Mouse (Mus musculus) CH12.LX (cell line): Measurements from ENCODE around the gene Lemd2.

Experiments used
- CTCF ChIP-seq, 2 experiments: IDR thresholded peaks in 1 of 2; conservative IDR thresholded peaks in 1 of 2; 2 replicates each; pipeline ENCODE4 v1.5.1; 2011 to 2012; ENCODE audit warnings: low read depth in 2 of 2, low read length in 2 of 2, improper control_type of control experiment in 1 of 2, inconsistent platforms in 1 of 2, mild to moderate bottlenecking in 1 of 2, moderate library complexity in 1 of 2
- E2F4 ChIP-seq: IDR thresholded peaks from 2 replicates; pipeline ENCODE4 v1.6.1; 2011; ENCODE audit warnings: low read depth, low read length, improper control_type of control experiment; ENCODE audit not compliant: insufficient replicate concordance
- GABPA ChIP-seq: IDR thresholded peaks from 2 replicates; pipeline ENCODE4 v1.6.1; 2012; ENCODE audit warnings: low read depth, low read length, improper control_type of control experiment, inconsistent platforms; ENCODE audit not compliant: insufficient replicate concordance
- HCFC1 ChIP-seq: IDR thresholded peaks from 2 replicates; pipeline ENCODE4 v1.6.1; 2012; ENCODE audit warnings: low read depth, mild to moderate bottlenecking, inconsistent platforms, low read length, improper control_type of control experiment
- JUN ChIP-seq: IDR thresholded peaks from 2 replicates; pipeline ENCODE4 v1.6.1; 2011; ENCODE audit warnings: low read depth, mild to moderate bottlenecking, low read length, improper control_type of control experiment, moderate library complexity; ENCODE audit not compliant: insufficient read depth
- JUND ChIP-seq: conservative IDR thresholded peaks from 2 replicates; pipeline ENCODE4 v1.6.1; 2011; ENCODE audit warnings: low read depth, low read length, improper control_type of control experiment
- MAFK ChIP-seq: IDR thresholded peaks from 2 replicates; pipeline ENCODE4 v1.6.1; 2011; ENCODE audit warnings: low read length, improper control_type of control experiment; ENCODE audit not compliant: insufficient replicate concordance
- MEF2A ChIP-seq: IDR thresholded peaks from 2 replicates; pipeline ENCODE4 v1.6.1; 2014; ENCODE audit warnings: low read depth, mild to moderate bottlenecking, inconsistent platforms, low read length, improper control_type of control experiment, borderline replicate concordance
- POLR2A ChIP-seq: IDR thresholded peaks from 2 replicates; pipeline ENCODE4 v1.6.1; 2011; ENCODE audit warnings: low read depth, mild to moderate bottlenecking, improper control_type of control experiment, low read length
- ZC3H11A ChIP-seq: IDR thresholded peaks from 2 replicates; pipeline ENCODE4 v1.6.1; 2012; ENCODE audit warnings: low read depth, mild to moderate bottlenecking, inconsistent platforms, low read length, improper control_type of control experiment
- ZMIZ1 ChIP-seq: IDR thresholded peaks from 2 replicates; pipeline ENCODE4 v1.6.1; 2012; ENCODE audit warnings: low read depth, mild to moderate bottlenecking, inconsistent platforms, low read length, improper control_type of control experiment

DNA sequence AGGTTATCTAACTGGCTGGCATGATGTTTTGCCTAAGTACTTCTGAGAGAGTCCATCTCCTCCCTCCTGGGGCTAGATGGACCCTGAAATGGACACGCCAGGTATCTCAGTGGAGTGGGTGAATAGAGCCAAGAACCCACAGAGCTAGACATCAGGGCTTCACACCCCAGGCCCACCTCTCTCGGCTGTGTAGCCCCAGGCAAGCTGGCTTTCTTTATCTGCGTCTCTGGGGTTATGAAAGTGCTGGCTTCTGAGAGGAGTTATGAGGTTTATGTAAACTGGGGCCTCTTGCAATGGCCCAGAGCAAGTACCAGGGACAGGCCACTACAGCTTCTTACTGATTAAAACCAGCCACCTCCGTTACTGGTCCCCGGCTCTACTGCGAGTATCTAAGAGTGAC lies 49.4 kb downstream of the Lemd2 start:
- no peak for TF ChIP-seq E2F4
- TF ChIP-seq CTCF (conservative IDR thresholded peaks at IDR 0.05 in 1 of 2, IDR thresholded peaks at IDR 0.05 in 1 of 2; ENCODE audit: low read depth in 2 of 2, low read length in 2 of 2): no peak
- no peak for TF ChIP-seq MEF2A
- TF ChIP-seq HCFC1: no peak
- no peak for TF ChIP-seq ZMIZ1
- TF ChIP-seq MAFK: no peak
- no peak for TF ChIP-seq JUN
- no peak for TF ChIP-seq ZC3H11A
- no peak for TF ChIP-seq GABPA
- TF ChIP-seq JUND: no peak
- no peak for TF ChIP-seq POLR2A
